Mouse (Mus musculus): Measurements from ENCODE around the gene Slc11a2. TPM values are rescaled to one million over a fixed set of nuclear protein-coding genes. Genes with fewer than 3 reads are reported as not detected.
"Not testable (repeated sequence)": the region's sequence is repeated elsewhere in the genome, so short reads cannot be mapped to it uniquely, and the experiment has no call there.

Gene Slc11a2
- polyA plus RNA-seq, 1 experiment: 53.2 TPM

- Histone ChIP-seq H3K4me1 (ENCODE audit: control insufficient read depth, insufficient read depth, low read length) (no peaks in the 10 kb centered on the region), H3K4me3 (replicated peaks; ENCODE audit: extremely low read depth, low read depth, low read length) (no peak overlapping the region)
- TF ChIP-seq POLR2A (IDR thresholded peaks at IDR 0.05; ENCODE audit: borderline replicate concordance, extremely low read depth, low read depth, low read length): no peak
- TF ChIP-seq CTCF (IDR thresholded peaks at IDR 0.05; ENCODE audit: insufficient read depth, low read length): no peak
- 73% methylated on average over 7 of the region's 7 CpGs for WGBS
- DNase-seq: no peak
Observed at GRCm38 (mm10) chr15:100367119-100367518, 57.8 kb downstream of the Slc11a2 start.

GRCm38 (mm10) chr15:100365967-100366366 is 58.9 kb downstream of the Slc11a2 start:
- 69% methylated on average over 9 of the region's 9 CpGs for WGBS
- DNase-seq; H3K4me1 ChIP-seq (ENCODE audit: control insufficient read depth, insufficient read depth, low read length); H3K4me3 ChIP-seq (replicated peaks; ENCODE audit: extremely low read depth, low read depth, low read length): not testable (repeated sequence)

GRCm38 (mm10) chr15:100364242-100364641 is 60.6 kb downstream of the Slc11a2 start, which contains the start of gene Higd1c:
Higd1c (plus strand) TSS chr15:100364542.
- H3K4me3 ChIP-seq (replicated peaks; ENCODE audit: extremely low read depth, low read depth, low read length): no peak within 1 kb of the TSS
- 64% methylated on average over 7 of the region's 7 CpGs for WGBS
- TF ChIP-seq CTCF (IDR thresholded peaks at IDR 0.05; ENCODE audit: insufficient read depth, low read length) (no peak), POLR2A (IDR thresholded peaks at IDR 0.05; ENCODE audit: borderline replicate concordance, extremely low read depth, low read depth, low read length) (no peak)
- no peaks in the 10 kb centered on the region for H3K4me1 ChIP-seq (ENCODE audit: control insufficient read depth, insufficient read depth, low read length)
- no peak for DNase-seq

GRCm38 (mm10) chr15:100355876-100356275 is 69.0 kb downstream of the Slc11a2 start:
- WGBS: 83% methylated on average over 5 of the region's 5 CpGs
- no peak for DNase-seq
- TF ChIP-seq CTCF (IDR thresholded peaks at IDR 0.05; ENCODE audit: insufficient read depth, low read length): no peak
- H3K4me3 ChIP-seq (replicated peaks; ENCODE audit: extremely low read depth, low read depth, low read length): no peak overlapping the region
- no peaks in the 10 kb centered on the region for H3K4me1 ChIP-seq (ENCODE audit: control insufficient read depth, insufficient read depth, low read length)

DNA sequence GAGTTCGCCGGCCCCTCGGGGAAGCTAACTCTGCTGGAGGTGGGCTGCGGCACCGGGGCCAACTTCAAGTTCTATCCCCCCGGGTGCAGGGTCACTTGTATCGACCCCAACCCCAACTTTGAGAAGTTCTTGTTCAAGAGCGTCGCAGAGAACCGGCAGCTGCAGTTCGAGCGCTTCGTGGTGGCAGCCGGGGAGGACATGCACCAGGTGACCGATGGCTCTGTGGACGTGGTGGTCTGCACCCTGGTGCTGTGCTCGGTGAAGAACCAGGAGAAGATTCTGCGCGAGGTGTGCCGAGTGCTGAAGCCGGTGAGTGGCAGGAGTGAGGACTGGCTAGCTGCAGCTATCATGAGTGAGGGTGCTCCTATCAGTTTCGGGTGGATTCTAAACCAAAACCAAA is 71.5 kb downstream of the Slc11a2 start:
- H3K4me3 ChIP-seq (replicated peaks; ENCODE audit: extremely low read depth, low read depth, low read length); H3K4me1 ChIP-seq (ENCODE audit: control insufficient read depth, insufficient read depth, low read length); DNase-seq: not testable (repeated sequence)
- WGBS: 90% methylated on average over 22 of the region's 22 CpGs

DNA sequence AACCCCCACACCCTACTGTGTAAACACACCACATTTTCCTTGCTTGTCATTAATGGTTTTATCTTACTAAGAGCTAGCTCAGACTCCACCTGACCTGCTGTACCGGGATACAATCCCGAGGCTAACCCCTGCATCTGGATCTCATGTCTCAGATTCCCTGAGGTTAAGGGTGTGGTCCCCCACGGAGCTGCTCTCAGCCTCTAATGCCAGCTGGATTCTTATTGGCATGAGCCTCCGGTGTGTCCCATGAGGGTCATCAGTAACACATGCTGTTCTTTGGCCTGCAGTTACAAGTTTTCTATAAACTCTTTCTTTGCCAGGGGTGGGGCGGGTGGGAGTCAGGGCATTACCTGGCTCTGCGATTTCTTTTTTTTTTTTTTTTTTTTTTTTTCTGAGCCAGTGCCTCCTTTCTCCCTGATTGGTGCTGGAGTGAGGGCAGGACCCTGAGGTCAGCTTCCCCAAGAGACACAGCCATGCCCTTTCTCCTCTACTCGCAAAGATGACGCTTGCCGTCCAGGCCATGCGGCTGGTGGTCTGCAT is 72.1 kb downstream of the Slc11a2 start, which contains the start of the genes Methig1 and Mettl7a2:
TSS of gene Methig1 (plus strand) at position 439 of the 540 bp plus-strand sequence.
TSS of gene Mettl7a2 (plus strand) at position 490 of the 540 bp plus-strand sequence.
- DNase-seq: no peak
- TF ChIP-seq CTCF (IDR thresholded peaks at IDR 0.05; ENCODE audit: insufficient read depth, low read length) (no peak), POLR2A (IDR thresholded peaks at IDR 0.05; ENCODE audit: borderline replicate concordance, extremely low read depth, low read depth, low read length) (no peak)
- no peaks in the 10 kb centered on the region for H3K4me1 ChIP-seq (ENCODE audit: control insufficient read depth, insufficient read depth, low read length)
- H3K4me3 ChIP-seq (replicated peaks; ENCODE audit: extremely low read depth, low read depth, low read length): no peak within 1 kb of the TSS
- WGBS: 77% methylated on average over 10 of the region's 10 CpGs

- WGBS: 56% methylated on average over 6 of the region's 6 CpGs
- H3K4me1 ChIP-seq (ENCODE audit: control insufficient read depth, insufficient read depth, low read length): no peaks in the 10 kb centered on the region
- DNase-seq: no peak
- no peak for TF ChIP-seq CTCF (IDR thresholded peaks at IDR 0.05; ENCODE audit: insufficient read depth, low read length)
- TF ChIP-seq POLR2A (IDR thresholded peaks at IDR 0.05; ENCODE audit: borderline replicate concordance, extremely low read depth, low read depth, low read length): no peak
- no peak overlapping the region for H3K4me3 ChIP-seq (replicated peaks; ENCODE audit: extremely low read depth, low read depth, low read length)
Observed at GRCm38 (mm10) chr15:100351501-100352060, 73.3 kb downstream of the Slc11a2 start.

GRCm38 (mm10) chr15:100349496-100349895 is 75.4 kb downstream of the Slc11a2 start:
- no peak for DNase-seq
- WGBS: 34% methylated on average over 2 of the region's 2 CpGs
- H3K4me3 ChIP-seq (replicated peaks; ENCODE audit: extremely low read depth, low read depth, low read length): no peak overlapping the region
- no peaks in the 10 kb centered on the region for H3K4me1 ChIP-seq (ENCODE audit: control insufficient read depth, insufficient read depth, low read length)
- TF ChIP-seq POLR2A (IDR thresholded peaks at IDR 0.05; ENCODE audit: borderline replicate concordance, extremely low read depth, low read depth, low read length) (no peak), CTCF (IDR thresholded peaks at IDR 0.05; ENCODE audit: insufficient read depth, low read length) (no peak)

DNA sequence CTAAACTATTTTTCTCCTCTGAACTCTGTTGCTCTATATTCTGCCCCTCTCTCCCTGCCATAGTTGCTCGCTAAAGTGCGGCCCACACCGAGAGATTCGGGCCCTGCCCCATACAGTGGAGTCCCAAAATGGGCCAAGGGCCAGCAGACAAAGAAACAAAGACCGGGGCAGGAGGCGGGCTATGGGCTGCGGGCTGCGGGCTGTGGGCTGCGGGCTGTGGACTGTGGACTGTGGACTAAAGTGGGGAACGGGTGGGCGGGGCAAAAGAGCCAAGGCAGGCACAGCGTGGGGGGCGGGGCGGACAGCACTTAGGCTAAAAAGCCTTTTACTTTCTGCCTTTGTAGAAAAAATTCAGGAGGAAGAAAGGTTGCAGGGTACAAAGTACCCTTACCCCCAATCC is 78.1 kb downstream of the Slc11a2 start:
- 68% methylated on average over 14 of the region's 14 CpGs for WGBS
- Histone ChIP-seq H3K4me1 (ENCODE audit: control insufficient read depth, insufficient read depth, low read length) (no peaks in the 10 kb centered on the region; the same call in 1 of the 2 replicates), H3K4me3 (replicated peaks; ENCODE audit: extremely low read depth, low read depth, low read length) (no peak overlapping the region)
- TF ChIP-seq CTCF (IDR thresholded peaks at IDR 0.05; ENCODE audit: insufficient read depth, low read length): no peak
- TF ChIP-seq POLR2A (IDR thresholded peaks at IDR 0.05; ENCODE audit: borderline replicate concordance, extremely low read depth, low read depth, low read length): no peak
- no peak for DNase-seq

DNA sequence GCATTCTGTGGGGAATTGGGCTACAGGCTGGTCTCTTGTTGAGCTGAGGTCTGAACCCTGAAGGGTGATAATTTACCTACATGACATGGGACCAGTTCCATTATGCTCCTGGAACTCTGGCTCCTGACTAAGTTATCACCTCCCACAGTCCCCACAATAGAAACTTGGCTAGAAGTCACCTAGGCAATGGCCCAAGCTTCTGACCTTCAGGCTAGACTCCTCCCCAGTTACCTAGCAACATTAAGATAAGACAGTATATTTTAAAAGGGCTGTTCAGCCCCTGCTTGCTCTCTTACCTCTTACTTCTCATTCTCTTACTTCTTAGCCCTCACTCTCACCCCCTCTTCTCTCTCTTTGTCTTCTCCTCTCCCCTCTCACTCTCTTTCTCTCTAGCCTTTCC is 79.4 kb downstream of the Slc11a2 start:
- DNase-seq: no peak
- Histone ChIP-seq H3K4me1 (ENCODE audit: control insufficient read depth, insufficient read depth, low read length) (no peaks in the 10 kb centered on the region; the same call in 1 of the 2 replicates), H3K4me3 (replicated peaks; ENCODE audit: extremely low read depth, low read depth, low read length) (no peak overlapping the region)
- no peak for TF ChIP-seq CTCF (IDR thresholded peaks at IDR 0.05; ENCODE audit: insufficient read depth, low read length)
- TF ChIP-seq POLR2A (IDR thresholded peaks at IDR 0.05; ENCODE audit: borderline replicate concordance, extremely low read depth, low read depth, low read length): no peak

GRCm38 (mm10) chr15:100341314-100341980 is 83.4 kb downstream of the Slc11a2 start:
- DNase-seq; H3K4me1 ChIP-seq (ENCODE audit: control insufficient read depth, insufficient read depth, low read length); H3K4me3 ChIP-seq (replicated peaks; ENCODE audit: extremely low read depth, low read depth, low read length): not testable (repeated sequence)
- WGBS: 42% methylated on average over 5 of the region's 5 CpGs
